Mouse (Mus musculus) MEL (cell line): ENCODE data around the gene Tgfbr3. TPM values are rescaled to one million over a fixed set of nuclear protein-coding genes. Genes with fewer than 3 reads are reported as not detected.

Experiments used
- DNase-seq: peaks from one replicate; pipeline ENCODE4 v3.0.0; 2011; ENCODE audit warnings: low read depth, low spot score
- H3K27ac ChIP-seq: 2 replicates; pipeline ENCODE4 v1.5.1; 2012; ENCODE audit warnings: low read depth, mild to moderate bottlenecking, control low read depth, low read length, moderate library complexity; ENCODE audit not compliant: control insufficient read depth
- H3K27me3 ChIP-seq, 2 experiments: fragments of 150-350 bp in 1 of 2; sonication (generic) in 1 of 2; 2 replicates each; pipeline ENCODE4 v1.6.1; 2012; ENCODE audit warnings: low read length in 2 of 2, mild to moderate bottlenecking in 2 of 2, improper control_type of control experiment in 1 of 2, moderate library complexity in 1 of 2; ENCODE audit not compliant: insufficient read depth in 2 of 2, control insufficient read depth in 1 of 2
- H3K36me3 ChIP-seq, 2 experiments: 2 replicates each; pipeline ENCODE4 v1.6.1; 2012 to 2014; ENCODE audit warnings: low read length in 2 of 2, improper control_type of control experiment in 1 of 2, inconsistent platforms in 1 of 2, mild to moderate bottlenecking in 1 of 2; ENCODE audit not compliant: insufficient read depth in 2 of 2, control insufficient read depth in 1 of 2
- H3K4me1 ChIP-seq, 2 experiments: fragments of 150-350 bp in 1 of 2; sonication (generic) in 1 of 2; 2 replicates each; pipeline ENCODE4 v1.6.1; 2012; ENCODE audit warnings: low read length in 2 of 2, improper control_type of control experiment in 1 of 2, mild to moderate bottlenecking in 1 of 2; ENCODE audit not compliant: insufficient read depth in 2 of 2, control insufficient read depth in 1 of 2
- H3K4me3 ChIP-seq, 2 experiments: fragments of 150-350 bp in 1 of 2; sonication (generic) in 1 of 2; 2 replicates each; pipeline ENCODE4 v1.5.1; 2012; ENCODE audit warnings: low read depth in 2 of 2, low read length in 2 of 2, mild to moderate bottlenecking in 2 of 2, moderate library complexity in 2 of 2, control low read depth in 1 of 2, improper control_type of control experiment in 1 of 2; ENCODE audit not compliant: control insufficient read depth in 1 of 2, insufficient read depth in 1 of 2
- H3K79me2 ChIP-seq: 2 replicates; pipeline ENCODE4 v1.6.1; 2012; ENCODE audit warnings: mild to moderate bottlenecking, low read length, moderate library complexity; ENCODE audit not compliant: control insufficient read depth, poor library complexity, insufficient read depth
- H3K9ac ChIP-seq: 2 replicates; pipeline ENCODE4 v1.6.1; 2012; ENCODE audit warnings: low read depth, mild to moderate bottlenecking, control low read depth, low read length, moderate library complexity; ENCODE audit not compliant: control insufficient read depth, poor library complexity, severe bottlenecking
- H3K9me3 ChIP-seq: fragments of 150-350 bp; sonication (generic); replicated peaks from 2 replicates; pipeline ENCODE4 v1.6.1; 2012; ENCODE audit warnings: mild to moderate bottlenecking, low read length, improper control_type of control experiment, moderate library complexity; ENCODE audit not compliant: insufficient read depth
- CHD1 ChIP-seq: IDR thresholded peaks from 2 replicates; pipeline ENCODE4 v1.6.1; 2012; ENCODE audit warnings: low read depth, mild to moderate bottlenecking, inconsistent platforms, low read length, improper control_type of control experiment
- CHD2 ChIP-seq: IDR thresholded peaks from 2 replicates; pipeline ENCODE4 v1.6.1; 2011; ENCODE audit warnings: low read length, improper control_type of control experiment
- E2F4 ChIP-seq: IDR thresholded peaks from 2 replicates; pipeline ENCODE4 v1.6.1; 2011; ENCODE audit warnings: low read depth, low read length, improper control_type of control experiment, borderline replicate concordance
- EP300 ChIP-seq, 2 experiments: IDR thresholded peaks; 2 replicates each; pipeline ENCODE4 v1.6.1; 2011; ENCODE audit warnings: improper control_type of control experiment in 2 of 2, low read length in 2 of 2, low read depth in 1 of 2, mild to moderate bottlenecking in 1 of 2
- HCFC1 ChIP-seq: IDR thresholded peaks from 2 replicates; pipeline ENCODE4 v1.6.1; 2012; ENCODE audit warnings: low read depth, mild to moderate bottlenecking, inconsistent platforms, low read length, improper control_type of control experiment, moderate library complexity
- KAT2A ChIP-seq: conservative IDR thresholded peaks from 2 replicates; pipeline ENCODE4 v1.6.1; 2012; ENCODE audit warnings: low read depth, low read length, improper control_type of control experiment, inconsistent platforms
- MAFK ChIP-seq: IDR thresholded peaks from 2 replicates; pipeline ENCODE4 v1.6.1; 2011; ENCODE audit warnings: low read depth, mild to moderate bottlenecking, low read length, improper control_type of control experiment, borderline replicate concordance
- MEF2A ChIP-seq: IDR thresholded peaks from 2 replicates; pipeline ENCODE4 v1.6.1; 2014; ENCODE audit warnings: low read depth, mild to moderate bottlenecking, inconsistent platforms, low read length, improper control_type of control experiment; ENCODE audit not compliant: poor library complexity, insufficient replicate concordance, severe bottlenecking; ENCODE audit errors: extremely low read depth
- MXI1 ChIP-seq: IDR thresholded peaks from 2 replicates; pipeline ENCODE4 v1.6.1; 2011; ENCODE audit warnings: mild to moderate bottlenecking, low read depth, low read length, improper control_type of control experiment
- MYB ChIP-seq: IDR thresholded peaks from 2 replicates; pipeline ENCODE4 v1.6.1; 2011; ENCODE audit warnings: mild to moderate bottlenecking, low read depth, low read length, improper control_type of control experiment
- MYC ChIP-seq: IDR thresholded peaks from 2 replicates; pipeline ENCODE4 v1.6.1; 2011; ENCODE audit warnings: low read depth, mild to moderate bottlenecking, low read length, improper control_type of control experiment, moderate library complexity
- NRF1 ChIP-seq: IDR thresholded peaks from 2 replicates; pipeline ENCODE4 v1.6.1; 2014; ENCODE audit warnings: low read depth, mild to moderate bottlenecking, inconsistent platforms, low read length, improper control_type of control experiment, moderate library complexity; ENCODE audit not compliant: poor library complexity, insufficient read depth, severe bottlenecking
- POLR2AphosphoS2 ChIP-seq: IDR thresholded peaks from 2 replicates; pipeline ENCODE4 v1.6.1; 2011; ENCODE audit warnings: low read length, improper control_type of control experiment
- RCOR1 ChIP-seq: IDR thresholded peaks from 2 replicates; pipeline ENCODE4 v1.6.1; 2012; ENCODE audit warnings: low read depth, mild to moderate bottlenecking, inconsistent platforms, low read length, improper control_type of control experiment
- TAL1 ChIP-seq: IDR thresholded peaks from 2 replicates; pipeline ENCODE4 v1.6.1; 2012; ENCODE audit warnings: mild to moderate bottlenecking, inconsistent platforms, low read length, moderate library complexity, mixed read lengths
- USF1 ChIP-seq: IDR thresholded peaks from 2 replicates; pipeline ENCODE4 v1.6.1; 2014; ENCODE audit warnings: low read depth, mild to moderate bottlenecking, inconsistent platforms, low read length, improper control_type of control experiment, moderate library complexity
- USF2 ChIP-seq, 2 experiments: IDR thresholded peaks; 2 replicates each; pipeline ENCODE4 v1.6.1; 2011 to 2012; ENCODE audit warnings: improper control_type of control experiment in 2 of 2, low read length in 2 of 2, borderline replicate concordance in 1 of 2, inconsistent platforms in 1 of 2, low read depth in 1 of 2, mild to moderate bottlenecking in 1 of 2; ENCODE audit not compliant: insufficient read depth in 1 of 2
- ZC3H11A ChIP-seq: IDR thresholded peaks from 2 replicates; pipeline ENCODE4 v1.6.1; 2012; ENCODE audit warnings: low read depth, mild to moderate bottlenecking, inconsistent platforms, low read length, improper control_type of control experiment
- ZNF384 ChIP-seq: IDR thresholded peaks from 2 replicates; pipeline ENCODE4 v1.6.1; 2012; ENCODE audit warnings: low read depth, mild to moderate bottlenecking, inconsistent platforms, low read length, improper control_type of control experiment
- polyA plus RNA-seq, 2 experiments: library from polyadenylated mRNA; stranded (reverse) in 1 of 2; unstranded in 1 of 2; fragments of >175 nt in 1 of 2; fragments of >200 nt in 1 of 2; gene quantifications; 2 replicates each; pipeline versions ENCODE4 v1.2.1 to v1.2.4; 2012; ENCODE audit warnings: low replicate concordance in 2 of 2, low read depth in 1 of 2; ENCODE audit not compliant: insufficient read length in 2 of 2, insufficient read depth in 1 of 2, missing spikeins in 1 of 2
- total RNA-seq: library from RNA; depleted of rRNA; stranded (reverse); fragments of 300-350 nt; gene quantifications from 2 replicates; pipeline ENCODE4 v1.2.3, GENCODE M21; 2012

The Tgfbr3 gene
- total and polyA plus RNA-seq, 3 experiments = 3.0 to 5.9 TPM; not detected in 1

- TF ChIP-seq TAL1 (no peak), EP300 (IDR thresholded peaks at IDR 0.05; ENCODE audit: low read depth in 1 of 2, low read length in 2 of 2) (no peak), CHD1 (no peak), POLR2AphosphoS2 (no peak), MYB (no peak), NRF1 (no peak), MYC (no peak), MAFK (no peak), USF1 (no peak)
- Histone ChIP-seq H3K4me3 (no peak overlapping the region), H3K36me3 (no peaks in the 10 kb centered on the region), H3K9me3 (no peaks in the 10 kb centered on the region), H3K27me3 (no peaks in the 10 kb centered on the region), H3K79me2 (no peaks in the 10 kb centered on the region), H3K4me1 (no peaks in the 10 kb centered on the region), H3K27ac (no peak overlapping the region), H3K9ac (no peak overlapping the region)
- DNase-seq = no peak
Observed at GRCm38 (mm10) chr5:107162812-107163211, 126.6 kb downstream of the Tgfbr3 start.

GRCm38 (mm10) chr5:107162319-107162718, 127.1 kb downstream of the Tgfbr3 start:
- no peak for DNase-seq
- Histone ChIP-seq H3K36me3 (no peaks in the 10 kb centered on the region), H3K9ac (no peak overlapping the region), H3K4me3 (no peak overlapping the region), H3K79me2 (no peaks in the 10 kb centered on the region), H3K9me3 (no peaks in the 10 kb centered on the region), H3K27ac (no peak overlapping the region), H3K27me3 (no peaks in the 10 kb centered on the region), H3K4me1 (no peaks in the 10 kb centered on the region)
- no peak for TF ChIP-seq CHD2
- TF ChIP-seq ZNF384 = no peak
- TF ChIP-seq MEF2A = no peak
- TF ChIP-seq HCFC1 = no peak
- TF ChIP-seq USF1 = no peak
- no peak for TF ChIP-seq ZC3H11A
- no peak for TF ChIP-seq MXI1
- TF ChIP-seq E2F4 = no peak
- no peak for TF ChIP-seq RCOR1
- TF ChIP-seq KAT2A = no peak
- no peak for TF ChIP-seq USF2 (IDR thresholded peaks at IDR 0.05; ENCODE audit: borderline replicate concordance in 1 of 2, insufficient read depth in 1 of 2, low read depth in 1 of 2, low read length in 2 of 2)
- TF ChIP-seq, all 39 proteins: peak for 0
